8 mouse cellular contexts compared by ENCODE assay signal in genomic region chr13:52628602-52629001, GRCm38 (mm10). TPM values are rescaled to one million over a fixed set of nuclear protein-coding genes. Genes with fewer than 3 reads are reported as not detected.
DNase-seq lines count a peak whose midpoint lies in the region; ATAC-seq and TF ChIP-seq lines count a peak whose summit lies in the region.

No protein-coding gene starts in this region.

- DNase-seq in forebrain, embryonic 10.5 days (ENCODE audit: extremely low spot score, low spot score) = peak; percentile 43
- DNase-seq in B cell, adult 2 months = peak; percentile 75 to 78
- DNase-seq in brain, embryonic 14.5 days (ENCODE audit: low read depth) = peak; percentile 80
- DNase-seq in forebrain, embryonic 11.5 days (ENCODE audit: low spot score) = peak; percentile 68
- DNase-seq in kidney, postnatal 0 days (ENCODE audit: low spot score) = peak; percentile 81
- peak; percentile 42 for DNase-seq in right cerebral cortex, postnatal 14 days

- no peaks in the 10 kb centered on the region for H3K27me3 ChIP-seq in forebrain, embryonic 10.5 days (ENCODE audit: poor library complexity, severe bottlenecking)
- H3K27me3 ChIP-seq in forebrain, embryonic 12.5 days = no peaks in the 10 kb centered on the region
- H3K27me3 ChIP-seq in forebrain, embryonic 11.5 days (ENCODE audit: control insufficient read depth, insufficient read depth, low read length) = no peaks in the 10 kb centered on the region
- H3K27me3 ChIP-seq in kidney, postnatal 0 days (ENCODE audit: insufficient read depth, low read length) = no peaks in the 10 kb centered on the region

- H3K4me2 ChIP-seq in forebrain, embryonic 12.5 days = no peak overlapping the region
- no peak overlapping the region for H3K4me2 ChIP-seq in forebrain, embryonic 11.5 days (ENCODE audit: low read depth, low read length, severe bottlenecking)
- no peak overlapping the region for H3K4me2 ChIP-seq in kidney, postnatal 0 days (ENCODE audit: low read length)

- TF ChIP-seq POLR2A in brain, embryonic 14.5 days (IDR thresholded peaks at IDR 0.05; ENCODE audit: borderline replicate concordance, extremely low read depth, insufficient read depth, insufficient read length, poor library complexity, severe bottlenecking) = no peak

- H3K9ac ChIP-seq in forebrain, embryonic 12.5 days = no peak overlapping the region
- H3K9ac ChIP-seq in forebrain, embryonic 11.5 days (ENCODE audit: low read length) = no peak overlapping the region
- no peak overlapping the region for H3K9ac ChIP-seq in kidney, postnatal 0 days (ENCODE audit: low read depth, low read length)

- H3K4me3 ChIP-seq in forebrain, embryonic 10.5 days = no peak overlapping the region
- H3K4me3 ChIP-seq in forebrain, embryonic 12.5 days (replicated peaks) = no peak overlapping the region
- H3K4me3 ChIP-seq in forebrain, embryonic 11.5 days (ENCODE audit: low read depth, low read length) = no peak overlapping the region
- no peak overlapping the region for H3K4me3 ChIP-seq in kidney, postnatal 0 days (replicated peaks; ENCODE audit: low read depth, low read length)

- WGBS in forebrain, embryonic 10.5 days = 47% methylated on average over 9 of the region's 9 CpGs
- 39% methylated on average over 9 of the region's 9 CpGs for WGBS in forebrain, embryonic 12.5 days
- 34% methylated on average over 9 of the region's 9 CpGs for WGBS in forebrain, embryonic 11.5 days
- 28% methylated on average over 9 of the region's 9 CpGs for WGBS in kidney, postnatal 0 days

- no peak for ATAC-seq in forebrain, embryonic 12.5 days (ENCODE audit: low FRiP score)
- ATAC-seq in forebrain, embryonic 11.5 days (replicated peaks; ENCODE audit: low FRiP score) = no peak
- ATAC-seq in kidney, postnatal 0 days (replicated peaks; ENCODE audit: low FRiP score, low read depth) = no peak
- ATAC-seq in megakaryocyte, adult 5-6 weeks (ENCODE audit: poor library complexity, severe bottlenecking) = peak; percentile 47

- no peaks in the 10 kb centered on the region for H3K4me1 ChIP-seq in forebrain, embryonic 10.5 days
- H3K4me1 ChIP-seq in forebrain, embryonic 12.5 days = 0 out of 2 replicates have a peak, but pooled peaks cover 4% of the 10 kb centered on the region
- no peaks in the 10 kb centered on the region for H3K4me1 ChIP-seq in forebrain, embryonic 11.5 days (replicated peaks; ENCODE audit: control insufficient read depth, insufficient read depth, low read length)
- H3K4me1 ChIP-seq in kidney, postnatal 0 days (replicated peaks; ENCODE audit: insufficient read depth, low read length) = no peaks in the 10 kb centered on the region; the same call in 1 of the 2 replicates

- H3K36me3 ChIP-seq in forebrain, embryonic 10.5 days (replicated peaks) = no peaks in the 10 kb centered on the region
- no peaks in the 10 kb centered on the region for H3K36me3 ChIP-seq in forebrain, embryonic 12.5 days (replicated peaks)
- no peaks in the 10 kb centered on the region for H3K36me3 ChIP-seq in forebrain, embryonic 11.5 days (ENCODE audit: control insufficient read depth, insufficient read depth, low read length)
- no peaks in the 10 kb centered on the region for H3K36me3 ChIP-seq in kidney, postnatal 0 days (ENCODE audit: insufficient read depth, low read length)

- peak; percentile 78; the same call in 1 of the 2 replicates for TF ChIP-seq CTCF in brain, embryonic 14.5 days (IDR thresholded peaks at IDR 0.05; ENCODE audit: borderline replicate concordance, extremely low read depth, insufficient read depth, insufficient read length)
- TF ChIP-seq CTCF in kidney, postnatal 0 days (IDR thresholded peaks at IDR 0.05; ENCODE audit: low read depth) = peak; percentile 90

- no peaks in the 10 kb centered on the region for H3K9me3 ChIP-seq in forebrain, embryonic 10.5 days
- no peaks in the 10 kb centered on the region for H3K9me3 ChIP-seq in forebrain, embryonic 12.5 days
- no peaks in the 10 kb centered on the region for H3K9me3 ChIP-seq in forebrain, embryonic 11.5 days (ENCODE audit: control insufficient read depth, low read length)
- H3K9me3 ChIP-seq in kidney, postnatal 0 days (replicated peaks; ENCODE audit: low read length) = no peaks in the 10 kb centered on the region

- no peak overlapping the region for H3K27ac ChIP-seq in forebrain, embryonic 10.5 days
- H3K27ac ChIP-seq in forebrain, embryonic 12.5 days = no peak overlapping the region
- no peak overlapping the region for H3K27ac ChIP-seq in forebrain, embryonic 11.5 days (ENCODE audit: low read depth, low read length)
- H3K27ac ChIP-seq in kidney, postnatal 0 days = no peak overlapping the region

RNA-seq across cellular contexts. Expression of gene Syk, which starts 45.6 kb away (rescaled TPM):
- 2.1 and 2.3 TPM in 2 replicates for polyA plus RNA-seq in forebrain, embryonic 10.5 days (2016; fragmentation: Nextera tagmentation; extraction: Ambion mirVana)
- 1.3 and 1.6 TPM in 2 replicates for polyA plus RNA-seq in forebrain, embryonic 12.5 days (2016; fragmentation: Nextera tagmentation; extraction: Ambion mirVana)
- polyA plus RNA-seq in brain, embryonic 14.5 days (2012; rRNA removed) = 1.3 and 2.6 TPM in 2 replicates
- 2.2 and 2.3 TPM in 2 replicates for polyA plus RNA-seq in forebrain, embryonic 11.5 days (2014; fragmentation: Nextera tagmentation; extraction: Ambion mirVana)
- polyA plus RNA-seq in kidney, postnatal 0 days (2015; fragmentation: Nextera tagmentation; extraction: Ambion mirVana) = 3.3 and 3.8 TPM in 2 replicates
- 87.8 and 90.2 TPM in 2 replicates for total RNA-seq in megakaryocyte, adult 5-6 weeks (2015)
- total RNA-seq in megakaryocyte, adult 5-6 weeks (2017) = 157 and 178 TPM in 2 replicates
